Mouse (Mus musculus): ENCODE measurements around the gene Dlgap1. TPM values are rescaled to one million over a fixed set of nuclear protein-coding genes. Genes with fewer than 3 reads are reported as not detected.

The Dlgap1 gene
- polyA plus RNA-seq, 1 experiment = 0.26 TPM

GRCm38 (mm10) chr17:70751161-70751651 lies 782.3 kb downstream of the Dlgap1 start:
- Histone ChIP-seq H3K4me3 (ENCODE audit: insufficient read depth, low read length) (no peak overlapping the region), H3K27ac (ENCODE audit: insufficient read depth, low read length) (no peak overlapping the region), H3K4me1 (ENCODE audit: control insufficient read depth, insufficient read depth, low read length) (peaks cover 15% of the 10 kb centered on the region)
- TF ChIP-seq CTCF (IDR thresholded peaks at IDR 0.05; ENCODE audit: borderline replicate concordance, insufficient read depth, low read length) (no peak), POLR2A (IDR thresholded peaks at IDR 0.05; ENCODE audit: low read depth, low read length) (peak; percentile 40; the same call in 1 of the 2 replicates)

GRCm38 (mm10) chr17:70751676-70752075 lies 782.8 kb downstream of the Dlgap1 start:
- no peak for TF ChIP-seq CTCF (IDR thresholded peaks at IDR 0.05; ENCODE audit: borderline replicate concordance, insufficient read depth, low read length)
- no peak for TF ChIP-seq POLR2A (IDR thresholded peaks at IDR 0.05; ENCODE audit: low read depth, low read length)
- H3K4me3 ChIP-seq (ENCODE audit: insufficient read depth, low read length) = no peak overlapping the region
- peaks cover 12% of the 10 kb centered on the region for H3K4me1 ChIP-seq (ENCODE audit: control insufficient read depth, insufficient read depth, low read length)
- no peak overlapping the region for H3K27ac ChIP-seq (ENCODE audit: insufficient read depth, low read length)

- H3K27ac ChIP-seq (ENCODE audit: insufficient read depth, low read length) = peak overlapping the region; percentile 49; the same call in 1 of the 2 replicates
Observed at GRCm38 (mm10) chr17:70753444-70754032, 784.7 kb downstream of the Dlgap1 start.

GRCm38 (mm10) chr17:70754041-70754440 lies 785.2 kb downstream of the Dlgap1 start:
- Histone ChIP-seq H3K4me1 (ENCODE audit: control insufficient read depth, insufficient read depth, low read length) (peaks cover 3% of the 10 kb centered on the region), H3K4me3 (ENCODE audit: insufficient read depth, low read length) (no peak overlapping the region), H3K27ac (ENCODE audit: insufficient read depth, low read length) (peak overlapping the region; percentile 49; the same call in 1 of the 2 replicates)
- TF ChIP-seq POLR2A (IDR thresholded peaks at IDR 0.05; ENCODE audit: low read depth, low read length) (no peak), CTCF (IDR thresholded peaks at IDR 0.05; ENCODE audit: borderline replicate concordance, insufficient read depth, low read length) (no peak)

More at GRCm38 (mm10) chr17:70753444-70754032, 784.7 kb downstream of the Dlgap1 start:
- Histone ChIP-seq H3K4me3 (ENCODE audit: insufficient read depth, low read length) (no peak overlapping the region), H3K4me1 (ENCODE audit: control insufficient read depth, insufficient read depth, low read length) (peaks cover 7% of the 10 kb centered on the region)
- no peak for TF ChIP-seq POLR2A (IDR thresholded peaks at IDR 0.05; ENCODE audit: low read depth, low read length)
- TF ChIP-seq CTCF (IDR thresholded peaks at IDR 0.05; ENCODE audit: borderline replicate concordance, insufficient read depth, low read length) = no peak

- Histone ChIP-seq H3K4me3 (ENCODE audit: insufficient read depth, low read length) (no peak overlapping the region), H3K27ac (ENCODE audit: insufficient read depth, low read length) (peak overlapping the region; percentile 49; the same call in 1 of the 2 replicates), H3K4me1 (ENCODE audit: control insufficient read depth, insufficient read depth, low read length) (peaks cover 2% of the 10 kb centered on the region)
- TF ChIP-seq POLR2A (IDR thresholded peaks at IDR 0.05; ENCODE audit: low read depth, low read length) = no peak
Observed at GRCm38 (mm10) chr17:70754638-70755037, 785.8 kb downstream of the Dlgap1 start.

- Histone ChIP-seq H3K4me1 (ENCODE audit: control insufficient read depth, insufficient read depth, low read length) (peaks cover 2% of the 10 kb centered on the region), H3K27ac (ENCODE audit: insufficient read depth, low read length) (peak overlapping the region; percentile 97), H3K4me3 (ENCODE audit: insufficient read depth, low read length) (peak overlapping the region; percentile 42)
- TF ChIP-seq CTCF (IDR thresholded peaks at IDR 0.05; ENCODE audit: borderline replicate concordance, insufficient read depth, low read length) = peak; percentile 78; the same call in 1 of the 2 replicates
- no peak for TF ChIP-seq POLR2A (IDR thresholded peaks at IDR 0.05; ENCODE audit: low read depth, low read length)
Observed at GRCm38 (mm10) chr17:70755039-70755668, 786.3 kb downstream of the Dlgap1 start.

GRCm38 (mm10) chr17:70755669-70756263 lies 786.9 kb downstream of the Dlgap1 start:
- TF ChIP-seq CTCF (IDR thresholded peaks at IDR 0.05; ENCODE audit: borderline replicate concordance, insufficient read depth, low read length) = no peak
- no peak for TF ChIP-seq POLR2A (IDR thresholded peaks at IDR 0.05; ENCODE audit: low read depth, low read length)
- H3K27ac ChIP-seq (ENCODE audit: insufficient read depth, low read length) = peak overlapping the region; percentile 97
- H3K4me1 ChIP-seq (ENCODE audit: control insufficient read depth, insufficient read depth, low read length) = peaks cover 2% of the 10 kb centered on the region
- peak overlapping the region; percentile 42; the same call in 1 of the 2 replicates for H3K4me3 ChIP-seq (ENCODE audit: insufficient read depth, low read length)

- Histone ChIP-seq H3K4me1 (ENCODE audit: control insufficient read depth, insufficient read depth, low read length) (no peaks in the 10 kb centered on the region), H3K4me3 (ENCODE audit: insufficient read depth, low read length) (no peak overlapping the region), H3K27ac (ENCODE audit: insufficient read depth, low read length) (no peak overlapping the region)
- TF ChIP-seq CTCF (IDR thresholded peaks at IDR 0.05; ENCODE audit: borderline replicate concordance, insufficient read depth, low read length) (no peak), POLR2A (IDR thresholded peaks at IDR 0.05; ENCODE audit: low read depth, low read length) (no peak)
Observed at GRCm38 (mm10) chr17:70762001-70762400, 793.1 kb downstream of the Dlgap1 start.

GRCm38 (mm10) chr17:70762634-70763033 lies 793.8 kb downstream of the Dlgap1 start:
- H3K27ac ChIP-seq (ENCODE audit: insufficient read depth, low read length) = no peak overlapping the region
- TF ChIP-seq POLR2A (IDR thresholded peaks at IDR 0.05; ENCODE audit: low read depth, low read length) (no peak), CTCF (IDR thresholded peaks at IDR 0.05; ENCODE audit: borderline replicate concordance, insufficient read depth, low read length) (no peak)
- no peak overlapping the region for H3K4me3 ChIP-seq (ENCODE audit: insufficient read depth, low read length)
- H3K4me1 ChIP-seq (ENCODE audit: control insufficient read depth, insufficient read depth, low read length) = no peaks in the 10 kb centered on the region

GRCm38 (mm10) chr17:70765337-70765736 lies 796.5 kb downstream of the Dlgap1 start:
- Histone ChIP-seq H3K4me3 (ENCODE audit: insufficient read depth, low read length) (no peak overlapping the region), H3K27ac (ENCODE audit: insufficient read depth, low read length) (no peak overlapping the region), H3K4me1 (ENCODE audit: control insufficient read depth, insufficient read depth, low read length) (no peaks in the 10 kb centered on the region)
- no peak for TF ChIP-seq POLR2A (IDR thresholded peaks at IDR 0.05; ENCODE audit: low read depth, low read length)
- no peak for TF ChIP-seq CTCF (IDR thresholded peaks at IDR 0.05; ENCODE audit: borderline replicate concordance, insufficient read depth, low read length)

Data from embryonic fibroblast, embryonic 13.5 days (primary cell).